Mouse (Mus musculus) limb, embryonic 11.5 days (tissue): ENCODE measurements around the gene Fgfr2. TPM values are rescaled to one million over a fixed set of nuclear protein-coding genes. Genes with fewer than 3 reads are reported as not detected.

Experiments used
- ATAC-seq: fragments of 200-750 bp; cut with Nextera tagmentation; 2 replicates; pipeline ENCODE4 v1.8.0; 2017; ENCODE audit warnings: low read depth; ENCODE audit not compliant: insufficient number of reproducible peaks, low FRiP score, low TSS enrichment
- DNase-seq: peaks from one replicate; pipeline ENCODE4 v3.0.0-alpha.2; 2015; ENCODE audit warnings: low spot score
- H3K27ac ChIP-seq: fragments of 300-500 bp; sonication (generic); replicated peaks from 2 replicates; pipeline ENCODE4 v1.5.1; 2014; ENCODE audit warnings: low read depth, mild to moderate bottlenecking, low read length
- H3K27me3 ChIP-seq: fragments of 300-500 bp; sonication (generic); 2 replicates; pipeline ENCODE4 v1.6.1; 2014; ENCODE audit warnings: mild to moderate bottlenecking, low read length, mixed read lengths; ENCODE audit not compliant: control insufficient read depth, insufficient read depth
- H3K36me3 ChIP-seq: fragments of 300-500 bp; sonication (generic); 2 replicates; pipeline ENCODE4 v1.6.1; 2014; ENCODE audit warnings: mild to moderate bottlenecking, low read length, moderate library complexity, mixed read lengths; ENCODE audit not compliant: control insufficient read depth, insufficient read depth
- H3K4me1 ChIP-seq: fragments of 300-500 bp; sonication (generic); 2 replicates; pipeline ENCODE4 v1.6.1; 2014; ENCODE audit warnings: low read length, mixed read lengths; ENCODE audit not compliant: control insufficient read depth, insufficient read depth
- H3K4me2 ChIP-seq: fragments of 300-500 bp; sonication (generic); 2 replicates; pipeline ENCODE4 v1.6.1; 2014; ENCODE audit warnings: low read depth, mild to moderate bottlenecking, moderate library complexity; ENCODE audit not compliant: severe bottlenecking
- H3K4me3 ChIP-seq: fragments of 300-500 bp; sonication (generic); 2 replicates; pipeline ENCODE4 v1.5.1; 2014; ENCODE audit warnings: low read depth, low read length
- H3K9ac ChIP-seq: fragments of 300-500 bp; sonication (generic); 2 replicates; pipeline ENCODE4 v1.6.1; 2014; ENCODE audit warnings: mild to moderate bottlenecking, low read length
- H3K9me3 ChIP-seq: fragments of 300-500 bp; sonication (generic); 2 replicates; pipeline ENCODE4 v1.6.1; 2016; ENCODE audit warnings: low read length; ENCODE audit not compliant: control insufficient read depth
- WGBS: fragments of 180-500 bp; shearing (Covaris S2); extraction: QIAGEN DNeasy Blood & Tissue Kit; methylation state at CpG from one replicate; pipeline ENCODE4 v1.1.7; 2014; 5-methylcytosine and 5-hydroxymethylcytosine counted together
- polyA plus RNA-seq: library from polyadenylated mRNA; unstranded; fragments of >200 nt; fragmentation: Nextera tagmentation; extraction: Ambion mirVana; gene quantifications from 2 replicates; pipeline ENCODE4 v1.2.1, GENCODE M21; 2014

Gene Fgfr2
- polyA plus RNA-seq, 1 experiment from 2014 or later: 60.1 TPM

DNA sequence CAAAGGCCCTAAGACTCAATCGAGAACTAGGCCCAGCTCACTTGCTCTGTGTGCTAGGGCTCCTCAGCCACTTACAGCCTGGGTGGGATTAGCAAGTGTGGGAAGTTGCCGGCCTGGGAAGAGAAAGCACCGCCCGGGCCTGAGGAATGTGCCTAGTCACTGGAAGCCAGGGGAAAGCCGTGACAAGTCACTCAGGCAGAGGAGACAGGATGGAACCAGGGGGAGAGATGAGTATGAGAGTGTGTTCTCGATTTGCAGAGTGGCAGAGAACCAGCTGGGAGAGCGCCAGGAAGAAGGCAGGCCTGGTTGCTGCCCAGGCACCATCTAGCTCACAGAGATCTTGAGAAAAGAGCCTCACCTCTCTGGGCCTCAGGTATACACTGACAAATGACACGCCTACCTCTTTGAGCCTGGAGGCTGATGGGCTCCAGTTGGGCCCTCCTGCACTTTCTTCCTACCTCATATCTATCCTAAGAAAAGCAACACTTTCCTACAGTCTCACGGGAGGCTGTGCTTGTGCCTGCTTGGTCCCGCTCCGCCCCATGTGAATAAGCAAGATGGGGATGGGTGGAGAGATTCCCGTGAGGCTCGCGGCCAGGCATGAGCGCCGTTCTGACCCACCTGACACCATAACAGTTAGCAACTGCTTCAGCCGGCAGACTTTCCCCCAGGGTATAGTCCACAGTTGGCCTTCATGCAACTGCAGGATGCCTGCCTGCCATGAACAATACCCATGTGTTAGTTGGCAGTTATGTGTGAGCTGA is 386.9 kb downstream of the Fgfr2 start:
- H3K4me3 ChIP-seq: no peak overlapping the region
- H3K27ac ChIP-seq: no peak overlapping the region
- H3K4me1 ChIP-seq: peaks cover 14% of the 10 kb centered on the region; the same call in 1 of the 2 replicates
- H3K36me3 ChIP-seq: no peaks in the 10 kb centered on the region
- H3K9ac ChIP-seq: no peak overlapping the region
- WGBS: 63% methylated on average over 17 of the region's 17 CpGs
- H3K27me3 ChIP-seq: no peaks in the 10 kb centered on the region
- peak; percentile 38 for DNase-seq
- ATAC-seq: no peak
- no peaks in the 10 kb centered on the region for H3K9me3 ChIP-seq
- no peak overlapping the region for H3K4me2 ChIP-seq

DNA sequence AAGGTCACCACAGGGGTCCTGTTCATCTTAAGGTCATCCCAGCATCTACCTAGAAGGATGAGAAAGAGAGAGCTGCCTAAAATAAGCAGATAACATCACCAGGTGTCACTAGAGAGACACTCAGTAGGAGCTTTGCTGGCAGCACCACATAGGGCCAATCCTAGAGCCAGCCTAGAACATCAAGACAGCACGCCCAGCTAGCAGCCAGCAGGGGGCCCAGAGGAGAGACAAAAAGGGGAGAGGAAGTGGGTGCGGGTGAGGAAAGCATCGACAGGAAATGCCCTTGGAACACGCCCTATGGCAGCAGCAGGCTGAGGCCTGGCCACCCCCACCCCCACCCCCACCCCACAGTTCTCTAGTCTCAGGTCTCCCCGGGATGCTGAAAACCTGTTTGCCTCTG is 388.0 kb downstream of the Fgfr2 start:
- Histone ChIP-seq H3K4me2 (no peak overlapping the region), H3K36me3 (no peaks in the 10 kb centered on the region), H3K4me3 (no peak overlapping the region), H3K4me1 (peaks cover 14% of the 10 kb centered on the region; the same call in 1 of the 2 replicates), H3K9me3 (no peaks in the 10 kb centered on the region), H3K27me3 (no peaks in the 10 kb centered on the region), H3K9ac (no peak overlapping the region), H3K27ac (no peak overlapping the region)
- WGBS: 49% methylated on average over 5 of the region's 5 CpGs
- DNase-seq (peak; percentile 41), ATAC-seq (no peak)

DNA sequence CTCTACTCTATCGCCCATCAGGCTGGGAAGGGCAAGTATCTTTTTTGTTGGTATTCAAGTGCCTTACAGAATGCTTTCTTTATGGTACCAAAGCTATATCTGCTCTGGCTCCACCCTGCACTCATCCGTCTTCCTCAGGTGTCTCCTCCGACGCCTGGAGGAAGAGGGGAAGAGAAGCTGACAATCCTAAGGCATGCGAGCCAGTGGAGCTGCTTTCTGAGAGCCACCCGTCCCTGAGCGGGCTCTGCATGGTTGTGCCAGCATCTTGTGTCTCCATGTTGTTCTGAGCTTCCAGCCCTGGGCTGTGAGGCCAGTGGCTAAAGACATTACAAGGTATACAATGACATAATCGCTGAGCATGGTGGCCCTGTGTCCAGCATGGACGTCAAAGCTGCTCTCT is 388.9 kb downstream of the Fgfr2 start:
- WGBS: 77% methylated on average over 9 of the region's 9 CpGs
- Histone ChIP-seq H3K27ac (no peak overlapping the region), H3K27me3 (no peaks in the 10 kb centered on the region), H3K36me3 (no peaks in the 10 kb centered on the region), H3K4me2 (no peak overlapping the region), H3K4me1 (peaks cover 14% of the 10 kb centered on the region; the same call in 1 of the 2 replicates), H3K9ac (no peak overlapping the region), H3K4me3 (no peak overlapping the region), H3K9me3 (no peaks in the 10 kb centered on the region)
- ATAC-seq (no peak), DNase-seq (no peak)

DNA sequence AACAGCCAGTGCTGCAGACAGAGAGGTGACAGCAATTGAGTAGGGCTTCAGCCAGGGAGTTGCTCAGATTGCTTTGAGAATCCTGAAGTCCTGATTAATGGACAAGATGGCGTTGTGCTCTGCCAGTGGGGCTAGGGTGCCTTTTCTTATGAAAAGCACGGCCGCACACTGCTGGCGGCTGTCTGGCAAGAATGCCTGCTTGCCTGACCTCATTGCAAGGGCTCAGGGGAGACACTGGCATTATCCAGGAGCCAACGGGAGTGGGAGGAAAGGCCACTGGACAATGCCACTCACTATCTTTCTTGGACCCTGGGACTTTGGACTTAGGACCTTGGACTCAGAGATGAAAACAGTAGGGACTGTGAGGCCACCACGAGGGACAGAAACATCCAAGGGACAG is 389.6 kb downstream of the Fgfr2 start:
- Histone ChIP-seq H3K4me3 (no peak overlapping the region), H3K4me1 (peaks cover 14% of the 10 kb centered on the region; the same call in 1 of the 2 replicates), H3K36me3 (no peaks in the 10 kb centered on the region), H3K9ac (no peak overlapping the region), H3K27me3 (no peaks in the 10 kb centered on the region), H3K9me3 (no peaks in the 10 kb centered on the region), H3K4me2 (no peak overlapping the region), H3K27ac (no peak overlapping the region)
- 75% methylated on average over 6 of the region's 6 CpGs for WGBS
- ATAC-seq: no peak
- DNase-seq: no peak

DNA sequence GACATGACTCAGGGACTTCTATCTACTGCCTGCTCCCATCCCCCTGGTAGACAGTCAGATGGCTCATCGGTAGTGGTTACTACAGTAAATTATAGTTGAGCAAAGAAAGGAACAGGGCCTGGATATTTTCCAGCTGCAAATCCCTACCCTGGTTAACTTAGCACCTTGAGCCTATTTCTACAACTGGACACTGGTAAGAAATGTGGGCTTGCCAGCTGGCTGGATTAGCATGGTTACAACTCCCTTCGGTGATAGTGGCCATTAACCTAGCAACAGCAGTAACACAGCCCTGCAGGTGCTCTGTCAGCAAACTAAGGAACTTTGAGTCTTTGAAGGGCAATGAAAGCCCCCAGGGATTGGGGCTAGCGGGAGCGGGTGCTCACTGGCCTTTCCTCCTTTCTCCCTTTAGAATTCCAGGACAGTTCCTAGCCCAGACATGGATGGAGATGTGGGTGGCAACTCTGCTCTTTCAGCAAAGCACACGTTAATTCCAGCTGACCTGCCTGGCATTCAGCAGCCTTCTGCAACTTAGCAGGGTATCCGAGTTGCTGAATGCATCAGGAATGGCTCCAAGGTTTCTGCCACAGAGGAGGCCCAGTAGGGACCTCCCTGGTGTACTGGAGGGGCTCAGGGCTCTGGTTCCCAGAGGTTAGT is 390.9 kb downstream of the Fgfr2 start:
- H3K4me2 ChIP-seq: no peak overlapping the region
- 73% methylated on average over 6 of the region's 6 CpGs for WGBS
- H3K9ac ChIP-seq: no peak overlapping the region
- DNase-seq: no peak
- H3K4me3 ChIP-seq: no peak overlapping the region
- no peaks in the 10 kb centered on the region for H3K36me3 ChIP-seq
- peaks cover 14% of the 10 kb centered on the region; the same call in 1 of the 2 replicates for H3K4me1 ChIP-seq
- no peaks in the 10 kb centered on the region for H3K9me3 ChIP-seq
- no peaks in the 10 kb centered on the region for H3K27me3 ChIP-seq
- no peak overlapping the region for H3K27ac ChIP-seq
- ATAC-seq: no peak

DNA sequence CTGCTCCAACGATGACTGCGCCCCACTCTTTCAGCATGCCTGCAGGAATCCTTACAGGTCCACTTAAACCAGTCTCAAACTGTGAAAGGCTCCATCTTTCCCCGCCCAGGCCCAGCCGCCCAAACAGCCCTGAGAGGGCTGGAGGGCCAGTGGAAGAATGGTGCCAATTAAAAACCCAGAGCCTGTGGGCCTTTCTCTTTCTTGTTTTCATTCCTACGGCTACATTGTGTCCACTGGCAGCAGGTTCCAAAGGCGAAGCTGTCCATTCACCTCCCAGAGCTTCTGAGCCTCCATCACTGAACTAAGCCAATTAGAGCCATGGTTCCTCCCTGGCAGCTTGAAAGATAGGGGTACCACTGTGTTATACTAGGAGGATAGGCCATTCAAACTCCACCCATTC is 391.6 kb downstream of the Fgfr2 start:
- ATAC-seq (no peak), DNase-seq (no peak)
- Histone ChIP-seq H3K4me3 (no peak overlapping the region), H3K27ac (no peak overlapping the region; the same call in 1 of the 2 replicates), H3K27me3 (no peaks in the 10 kb centered on the region), H3K36me3 (no peaks in the 10 kb centered on the region), H3K4me1 (peaks cover 11% of the 10 kb centered on the region; the same call in 1 of the 2 replicates), H3K9ac (no peak overlapping the region), H3K9me3 (no peaks in the 10 kb centered on the region), H3K4me2 (no peak overlapping the region)
- WGBS: 81% methylated on average over 6 of the region's 6 CpGs

DNA sequence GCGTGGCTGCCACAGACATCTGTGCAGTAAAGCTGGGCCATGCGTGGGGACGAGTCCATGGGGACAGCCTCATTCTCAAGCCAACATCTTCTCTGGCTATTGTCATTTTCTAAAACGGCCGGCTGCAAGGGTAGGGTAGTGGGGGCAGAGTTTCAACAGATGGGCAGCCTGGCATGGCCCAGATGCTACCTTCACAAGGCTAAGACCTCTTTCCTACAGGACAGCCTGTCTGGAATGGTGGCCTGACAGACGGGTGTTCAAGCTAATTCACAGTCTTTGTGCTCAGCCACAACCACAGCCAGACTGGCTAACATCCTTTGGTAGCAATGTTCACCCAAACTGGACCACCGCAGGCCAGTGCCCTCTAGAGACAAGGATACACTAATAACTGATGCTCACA is 392.6 kb downstream of the Fgfr2 start:
- 85% methylated on average over 7 of the region's 7 CpGs for WGBS
- Histone ChIP-seq H3K4me1 (0 out of 2 replicates have a peak, but pooled peaks cover 2% of the 10 kb centered on the region), H3K9ac (no peak overlapping the region), H3K27ac (no peak overlapping the region), H3K4me2 (no peak overlapping the region), H3K9me3 (no peaks in the 10 kb centered on the region), H3K36me3 (no peaks in the 10 kb centered on the region), H3K4me3 (no peak overlapping the region), H3K27me3 (no peaks in the 10 kb centered on the region)
- DNase-seq: no peak
- ATAC-seq: no peak

DNA sequence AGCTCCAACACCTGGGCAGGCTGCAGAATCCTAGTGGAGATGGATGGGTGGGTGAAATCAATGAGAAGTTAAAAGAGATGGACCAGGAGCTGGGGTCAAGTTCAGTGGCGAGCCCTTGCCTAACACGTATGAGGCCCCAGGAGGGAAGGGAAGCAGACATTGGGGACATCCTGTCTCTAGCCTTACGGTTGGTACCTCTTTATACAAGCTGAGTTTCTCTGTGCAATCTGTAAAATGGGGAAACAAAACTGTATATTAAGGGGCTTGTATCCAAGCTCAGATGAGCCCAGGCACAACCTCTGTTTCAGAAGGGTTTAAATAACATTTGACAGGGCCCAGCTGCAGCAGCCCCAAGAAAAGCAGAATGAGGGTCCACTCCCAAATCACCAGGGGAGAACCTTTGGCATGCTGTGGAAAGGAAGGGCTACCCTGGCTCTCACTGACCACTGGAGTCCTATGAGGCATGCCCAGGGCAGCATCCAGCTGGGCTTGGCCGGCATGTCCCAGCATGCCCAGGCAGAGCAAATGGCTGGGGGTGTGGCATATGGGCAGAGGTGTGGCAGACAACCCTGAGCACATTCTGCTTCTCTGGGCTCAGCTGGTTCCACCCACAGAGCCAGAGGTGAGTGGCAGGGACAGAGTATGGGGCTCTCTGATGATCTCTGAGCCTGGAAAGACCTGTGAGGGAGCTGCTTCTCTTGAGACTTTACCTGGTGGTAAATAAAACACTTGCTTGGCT is 393.9 kb downstream of the Fgfr2 start:
- no peaks in the 10 kb centered on the region for H3K27me3 ChIP-seq
- H3K27ac ChIP-seq: no peak overlapping the region
- no peaks in the 10 kb centered on the region for H3K9me3 ChIP-seq
- ATAC-seq: no peak
- no peak for DNase-seq
- H3K4me3 ChIP-seq: no peak overlapping the region
- H3K4me2 ChIP-seq: no peak overlapping the region
- no peaks in the 10 kb centered on the region for H3K36me3 ChIP-seq
- H3K9ac ChIP-seq: no peak overlapping the region
- no peaks in the 10 kb centered on the region for H3K4me1 ChIP-seq
- 77% methylated on average over 4 of the region's 4 CpGs for WGBS
